Mouse (Mus musculus): Measurements from ENCODE around the gene Rrp1b. TPM values are rescaled to one million over a fixed set of nuclear protein-coding genes. Genes with fewer than 3 reads are reported as not detected.

The Rrp1b gene
- total RNA-seq, 1 experiment from 2014 or later = 48.0 TPM

DNA sequence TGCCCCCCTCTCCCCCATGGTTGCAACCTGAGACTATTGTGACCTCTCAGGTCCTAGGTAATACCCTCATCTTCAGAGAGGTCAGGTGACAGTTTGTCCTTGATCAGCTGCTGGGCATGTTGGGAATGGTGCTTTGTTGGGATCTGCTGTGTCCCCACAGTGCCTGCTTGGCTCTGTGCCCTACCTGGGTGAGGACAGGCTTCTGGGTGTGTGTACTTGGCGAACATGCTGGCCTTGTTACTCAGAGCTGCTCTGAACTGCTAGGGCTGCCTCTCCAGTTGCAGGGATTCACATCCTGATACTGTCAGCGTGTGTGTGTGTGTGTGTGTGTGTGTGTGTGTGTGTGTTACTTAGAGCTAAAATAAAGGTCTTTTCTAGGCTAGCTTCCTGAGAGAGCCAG lies 74.5 kb downstream of the Rrp1b start:
- no peak for ATAC-seq (replicated peaks; ENCODE audit: insufficient number of reproducible peaks, low FRiP score, low TSS enrichment, poor library complexity, severe bottlenecking)

- no peak for ATAC-seq (replicated peaks; ENCODE audit: insufficient number of reproducible peaks, low FRiP score, low TSS enrichment, poor library complexity, severe bottlenecking)
These were observed 75.3 kb downstream of the Rrp1b start for GRCm38 (mm10) chr17:32110980-32111780.

Other genes starting within 250 kb of the Rrp1b start
- 146 to 224 TPM (median 193 TPM) in 3 replicates for gene Sik1, start 180.3 kb upstream of the Rrp1b start, total RNA-seq (2017)
- not detected in 3 replicates for gene Hsf2bp, start 249 bp downstream of the Rrp1b start, total RNA-seq (2017)
- not detected in 3 replicates for gene Notch3, start 130.8 kb downstream of the Rrp1b start, total RNA-seq (2017)
- gene Ephx3, start 153.4 kb downstream of the Rrp1b start, total RNA-seq (2017) = 0.68 TPM in 1 of 3 replicates, not detected in the others
- gene Brd4, start 248.6 kb downstream of the Rrp1b start, total RNA-seq (2017) = 35.0 to 93.9 TPM (median 47.1 TPM) in 3 replicates